Mouse (Mus musculus) hindlimb bud, embryonic 11.5 days (tissue): ENCODE data around the gene Astl.
"Not testable (repeated sequence)": the region's sequence is repeated elsewhere in the genome, so short reads cannot be mapped to it uniquely, and the experiment has no call there.

Experiments
- DNase-seq: peaks from one replicate; pipeline ENCODE4 v3.0.0-alpha.2; 2012; ENCODE audit warnings: low read depth, low spot score; ENCODE audit errors: extremely low spot score

Gene Astl

DNA sequence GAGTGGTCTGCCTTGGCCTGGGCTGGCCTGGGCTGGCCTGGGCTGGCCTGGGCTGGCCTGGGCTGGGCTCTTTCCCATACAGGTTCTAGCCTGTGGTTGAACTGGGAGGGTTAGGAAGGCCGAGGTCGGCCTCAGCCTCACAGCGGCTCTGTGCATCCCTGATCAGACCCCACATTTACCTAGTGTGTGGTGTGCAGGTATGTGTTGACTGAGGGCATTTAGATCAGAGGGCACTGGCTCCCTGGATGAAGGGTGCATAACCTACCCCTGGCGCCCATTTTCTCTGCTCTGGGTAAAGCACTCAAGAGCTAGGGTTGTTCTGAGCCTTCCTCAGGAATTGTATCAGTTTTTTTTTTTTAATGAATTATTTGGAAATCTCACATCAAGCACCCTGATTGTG is at the start of gene Astl:
Gene Astl, plus strand, starts transcription at position 224 of the 400 bp plus-strand sequence.
- DNase-seq: no peak

DNA sequence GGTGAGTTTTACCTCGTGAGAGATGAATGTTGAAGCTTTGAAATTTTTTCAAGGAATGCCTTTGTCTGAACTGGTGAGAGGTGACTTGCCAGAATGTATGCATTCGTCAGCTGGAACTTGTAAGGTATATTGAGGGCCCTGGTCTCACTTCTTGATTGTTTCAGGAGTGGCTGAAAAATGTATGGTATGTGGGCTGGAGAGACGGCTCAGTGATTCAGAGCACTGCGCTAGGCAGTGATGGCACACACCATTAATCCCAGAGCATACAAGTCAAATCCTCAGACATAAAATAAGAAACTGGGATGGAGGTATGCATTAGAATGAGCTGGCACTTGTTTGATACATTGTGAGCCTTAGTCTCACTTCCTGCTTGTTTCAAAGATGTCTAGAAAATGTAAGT is 46.2 kb upstream of the Astl start:
- DNase-seq: no peak

DNA sequence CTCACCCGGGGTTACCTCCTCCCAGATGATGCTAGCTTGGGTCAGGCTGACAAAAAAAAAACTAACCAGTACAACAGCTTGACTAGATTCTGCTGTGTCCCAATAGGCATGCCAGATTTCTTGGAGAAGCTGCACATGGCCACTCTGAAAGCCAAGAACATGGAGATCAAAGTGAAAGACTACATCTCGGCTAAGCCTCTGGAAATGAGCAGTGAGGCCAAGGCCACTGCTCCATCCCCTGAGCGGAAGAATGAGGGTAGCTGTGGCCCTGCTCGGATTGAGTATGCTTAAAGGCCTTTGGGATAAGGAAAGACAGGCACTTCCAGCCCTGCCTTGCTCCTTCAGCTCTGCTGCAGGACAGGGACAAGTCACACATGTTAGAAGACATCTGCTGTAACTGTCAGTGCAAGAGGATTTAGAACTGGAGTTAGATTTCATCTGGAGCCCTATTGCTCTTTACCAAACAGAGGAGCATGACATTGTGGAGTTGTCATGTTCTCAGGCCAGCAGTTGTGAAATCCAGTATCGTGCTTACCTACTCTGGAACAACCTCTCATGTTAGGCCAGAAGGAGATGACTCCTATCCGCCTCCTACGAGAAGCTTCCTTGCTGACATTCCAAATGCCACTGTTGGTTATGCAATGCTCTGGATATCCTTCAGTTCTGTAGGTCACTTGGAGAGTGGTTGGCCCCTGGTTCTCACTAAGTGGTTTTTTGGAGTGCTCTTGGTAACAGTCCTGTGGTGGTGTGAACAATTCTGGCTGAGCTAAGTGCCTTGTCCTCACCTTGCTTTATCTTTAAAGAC is 41.2 kb upstream of the Astl start:
- DNase-seq: no peak

DNA sequence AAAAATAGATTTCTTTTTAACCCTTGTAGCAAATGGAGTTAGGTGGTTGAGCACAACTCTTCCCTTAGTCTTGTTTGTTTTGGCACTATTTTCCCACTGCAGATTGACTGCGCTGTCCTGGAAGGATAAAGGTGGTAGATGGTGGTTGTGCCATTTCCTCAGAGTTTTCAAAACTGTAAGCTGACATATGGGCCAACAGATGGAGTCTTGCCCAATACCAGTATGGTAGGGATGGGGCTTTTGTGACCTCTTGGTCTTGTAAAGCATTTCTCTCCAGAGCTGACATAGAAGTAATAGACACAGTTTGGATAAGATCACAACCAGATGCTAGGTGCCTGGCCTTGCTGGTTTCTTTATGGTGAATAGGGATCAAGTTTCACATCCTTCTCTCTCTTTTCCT is 40.4 kb upstream of the Astl start:
- DNase-seq: no peak

- no peak for DNase-seq
Measured at GRCm38 (mm10) chr2:127300701-127301100, 37.7 kb upstream of the Astl start.

GRCm38 (mm10) chr2:127301883-127302282 is 36.6 kb upstream of the Astl start:
- no peak for DNase-seq

DNA sequence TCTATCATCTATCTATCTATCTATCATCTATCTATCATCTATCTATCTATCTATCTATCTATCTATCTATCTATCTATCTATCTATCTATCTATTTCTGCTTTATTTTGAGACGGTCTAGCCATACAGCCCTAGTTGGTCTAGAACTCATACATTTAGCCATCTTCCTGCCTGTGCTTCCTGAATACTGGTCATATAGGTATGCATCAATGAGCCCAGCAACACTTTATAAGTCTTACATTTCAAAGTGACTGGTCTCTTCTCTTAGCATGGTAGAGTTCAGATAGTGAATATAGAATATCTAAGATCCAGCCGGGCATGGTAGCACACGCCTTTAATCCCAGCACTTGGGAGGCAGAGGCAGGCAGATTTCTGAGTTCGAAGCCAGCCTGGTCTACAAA is 34.2 kb upstream of the Astl start:
- not testable (repeated sequence) for DNase-seq

- no peak for DNase-seq
Measured at GRCm38 (mm10) chr2:127304609-127305210, 33.7 kb upstream of the Astl start.

- DNase-seq: no peak
Measured at GRCm38 (mm10) chr2:127306123-127306522, 32.3 kb upstream of the Astl start.

DNA sequence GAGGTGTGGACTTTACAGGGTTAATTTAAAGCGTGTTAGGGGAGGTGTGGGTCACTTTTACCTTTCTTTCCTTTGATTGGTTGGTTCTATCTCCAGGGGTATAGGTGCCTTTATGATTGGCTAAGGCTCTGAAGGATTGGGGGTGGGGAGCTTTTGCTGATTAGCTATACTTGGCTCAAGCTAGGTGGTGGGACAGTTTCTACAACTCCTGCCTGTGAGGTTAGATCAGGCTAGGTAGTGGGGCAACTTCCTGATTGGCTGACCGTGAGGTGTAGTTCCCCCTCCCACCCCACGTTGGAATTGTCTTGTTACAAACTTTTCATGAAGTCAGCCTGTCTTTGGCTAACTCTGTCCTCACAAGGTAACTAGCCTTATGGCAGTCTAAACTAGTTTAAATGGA is 31.3 kb upstream of the Astl start:
- DNase-seq: no peak

- no peak for DNase-seq
Measured at GRCm38 (mm10) chr2:127308660-127309059, 29.8 kb upstream of the Astl start.

- no peak for DNase-seq
Measured at GRCm38 (mm10) chr2:127310246-127310645, 28.2 kb upstream of the Astl start.

DNA sequence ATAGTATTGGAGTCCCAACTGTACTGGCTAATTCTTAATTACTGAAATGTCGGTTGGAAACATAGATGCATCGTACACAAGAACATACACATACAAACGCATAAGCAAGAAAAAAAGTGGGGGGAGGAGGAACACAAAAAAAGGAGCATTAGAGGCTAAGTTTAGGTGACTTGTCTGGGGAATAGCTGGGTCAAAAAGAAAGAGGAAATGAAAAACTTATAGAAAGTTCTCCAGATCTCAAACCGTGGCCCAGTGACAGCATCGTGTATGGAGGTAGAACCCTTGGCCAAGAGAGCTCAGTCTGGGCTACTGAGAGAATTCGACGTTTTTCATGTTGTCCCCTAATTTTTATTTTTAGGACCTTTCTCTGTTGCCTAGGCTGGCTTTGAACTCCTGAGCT is 27.8 kb upstream of the Astl start:
- DNase-seq: no peak

DNA sequence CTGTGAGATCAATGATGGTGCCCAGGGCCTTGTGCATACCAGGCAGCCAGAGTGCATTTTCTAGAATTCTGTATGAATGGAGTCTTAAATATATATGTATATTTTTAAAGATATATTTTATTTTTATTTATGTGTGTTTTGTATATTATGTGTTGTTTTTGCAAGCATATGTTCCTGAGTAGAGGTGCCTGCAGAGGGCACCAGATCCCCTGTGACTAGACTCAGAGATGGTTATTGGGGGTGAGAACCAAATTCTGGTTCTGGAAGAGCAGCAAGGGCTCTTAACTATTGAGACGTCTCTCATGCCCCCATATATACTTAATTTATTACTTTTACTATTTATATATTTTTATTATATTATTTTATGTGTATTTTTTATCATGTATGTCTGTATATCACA is 27.2 kb upstream of the Astl start:
- no peak for DNase-seq

DNA sequence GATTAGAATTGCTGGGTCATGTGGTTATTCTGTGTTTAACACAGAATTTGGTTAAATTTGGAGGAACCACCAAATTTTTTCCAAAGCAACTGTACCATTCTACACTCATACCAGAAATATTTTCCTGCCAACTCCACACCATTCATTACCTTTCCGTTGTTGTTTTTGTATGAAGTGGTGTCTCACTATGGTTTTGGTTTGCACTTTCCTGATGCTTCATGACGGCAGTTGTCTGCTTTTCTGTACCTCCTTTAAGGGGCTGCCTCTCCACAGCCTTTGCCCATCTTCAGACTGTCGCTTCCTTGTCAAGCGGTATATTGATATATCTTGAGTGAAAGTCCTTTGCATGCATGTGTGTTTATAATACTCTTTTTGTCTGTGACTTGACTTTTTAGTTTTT is 25.6 kb upstream of the Astl start:
- DNase-seq: no peak

DNA sequence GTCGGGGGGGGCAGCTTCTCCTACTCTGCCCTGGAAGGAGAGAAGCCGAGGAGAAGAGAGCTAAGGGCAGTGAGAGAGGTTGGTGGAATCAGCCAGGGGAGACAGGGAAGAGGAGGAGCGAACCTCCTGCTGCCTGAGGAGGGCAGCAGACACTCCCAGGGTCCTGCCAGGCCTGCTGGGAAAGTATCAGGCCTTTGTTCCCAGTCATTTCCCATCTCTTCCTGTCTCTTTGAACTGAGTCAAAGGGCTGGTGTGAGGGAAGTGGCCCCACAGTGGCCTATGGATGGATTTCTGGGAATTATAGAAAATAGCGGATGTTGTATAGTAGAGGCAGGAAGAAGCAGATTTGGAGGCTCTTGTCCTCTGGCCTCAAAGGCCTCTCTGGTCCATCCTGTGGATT is 24.6 kb upstream of the Astl start:
- no peak for DNase-seq

DNA sequence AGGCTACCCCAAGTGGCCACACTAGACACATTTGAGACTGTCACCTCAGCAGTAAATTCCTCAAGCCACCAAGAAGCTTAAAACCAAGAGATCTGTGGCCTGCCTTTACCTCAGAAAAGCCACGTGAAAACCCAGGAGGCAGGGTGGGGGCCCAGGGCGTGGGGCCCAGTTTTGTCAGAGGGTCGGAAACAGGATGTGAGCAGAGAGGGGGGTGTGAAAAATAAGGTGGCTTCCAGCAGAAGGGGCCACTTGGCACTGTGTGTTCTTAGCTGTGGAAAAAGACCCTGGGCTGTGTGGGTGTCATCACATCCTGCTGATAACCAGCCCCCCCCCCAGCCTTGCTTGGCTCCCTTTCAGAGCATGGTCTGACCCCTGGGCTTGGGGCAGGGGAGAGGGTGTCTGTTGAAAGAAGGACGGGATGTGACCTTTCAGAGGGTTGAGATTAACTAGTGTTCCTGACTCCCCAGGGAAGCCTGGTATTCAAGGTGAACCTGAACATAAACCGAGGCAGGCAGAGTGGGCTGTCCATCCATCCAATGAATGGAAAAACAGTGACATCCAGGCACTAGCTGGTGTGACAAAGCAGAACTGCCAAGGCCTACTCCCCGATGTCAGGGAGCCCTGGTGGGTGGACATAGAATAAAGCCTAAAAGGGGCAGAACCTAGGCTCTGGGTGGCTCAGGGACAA is 23.8 kb upstream of the Astl start:
- no peak for DNase-seq

- DNase-seq: no peak
Measured at GRCm38 (mm10) chr2:127315155-127315470, 23.3 kb upstream of the Astl start.

GRCm38 (mm10) chr2:127316431-127316830 is 22.0 kb upstream of the Astl start:
- DNase-seq: no peak

- no peak for DNase-seq
Measured at GRCm38 (mm10) chr2:127318136-127318535, 20.3 kb upstream of the Astl start.

GRCm38 (mm10) chr2:127319071-127319470 is 19.4 kb upstream of the Astl start:
- DNase-seq: no peak

DNA sequence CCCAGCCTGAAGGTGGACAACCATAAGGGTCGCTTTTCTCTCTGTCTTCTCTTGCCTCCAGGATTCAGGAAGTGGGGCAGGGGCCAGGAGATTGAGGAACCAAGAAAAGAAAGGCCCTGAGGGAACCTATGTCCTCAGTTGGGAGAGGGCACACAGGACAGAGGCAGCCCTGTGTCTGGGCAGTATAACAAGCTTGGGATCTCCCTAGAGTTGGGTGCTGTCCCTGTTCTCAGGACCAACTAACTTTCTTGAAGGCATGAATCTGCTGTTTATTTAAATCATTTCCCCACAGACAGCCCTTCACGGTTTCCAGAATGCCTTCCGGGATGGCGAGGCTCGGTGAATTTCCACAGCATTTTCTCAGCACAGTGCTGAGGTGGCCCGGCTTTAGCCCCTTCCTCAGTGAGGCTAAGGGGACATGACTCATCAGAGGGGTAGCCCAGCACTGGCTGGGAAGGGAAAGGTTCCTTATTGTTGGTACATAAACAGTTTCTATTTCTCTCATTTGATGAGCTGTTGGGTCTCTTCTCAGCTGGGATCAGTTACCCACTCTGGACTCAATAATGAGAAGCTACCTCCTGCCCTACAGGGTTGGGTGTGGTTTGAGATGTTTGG is 15.7 kb upstream of the Astl start:
- DNase-seq: no peak
